Mouse (Mus musculus) urinary bladder, postnatal 25 days (tissue): ENCODE measurements around the gene Hist1h2bq.
"Not testable (repeated sequence)": the region's sequence is repeated elsewhere in the genome, so short reads cannot be mapped to it uniquely, and the experiment has no call there.

Experiments used
- DNase-seq: peaks from one replicate; pipeline ENCODE4 v3.0.0; 2022; ENCODE audit warnings: low spot score

Gene Hist1h2bq

GRCm38 (mm10) chr13:21789925-21790324 is 20.1 kb downstream of the Hist1h2bq start:
- no peak for DNase-seq

GRCm38 (mm10) chr13:21787760-21788593 is 22.0 kb downstream of the Hist1h2bq start:
- no peak for DNase-seq

- DNase-seq: peak; percentile 62
These were observed 22.9 kb downstream of the Hist1h2bq start, which contains the start of the genes Hist1h2an and Hist1h2bp for GRCm38 (mm10) chr13:21786899-21787629. Hist1h2an (minus strand) TSS chr13:21787218. Hist1h2bp (plus strand) TSS chr13:21787461.

GRCm38 (mm10) chr13:21786189-21786898 is 23.7 kb downstream of the Hist1h2bq start:
- no peak for DNase-seq

- no peak for DNase-seq
These were observed 25.7 kb downstream of the Hist1h2bq start for GRCm38 (mm10) chr13:21784311-21784710.

GRCm38 (mm10) chr13:21783734-21784161 is 26.2 kb downstream of the Hist1h2bq start:
- DNase-seq: no peak

GRCm38 (mm10) chr13:21783255-21783617 is 26.8 kb downstream of the Hist1h2bq start, which contains the start of gene Hist1h3i:
Hist1h3i (minus strand) TSS chr13:21783370.
- peak; percentile 18 for DNase-seq

- DNase-seq: not testable (repeated sequence)
These were observed 27.4 kb downstream of the Hist1h2bq start for GRCm38 (mm10) chr13:21782361-21783254.

- DNase-seq: no peak
These were observed 28.4 kb downstream of the Hist1h2bq start for GRCm38 (mm10) chr13:21781639-21782038.

- DNase-seq: no peak
These were observed 28.9 kb downstream of the Hist1h2bq start for GRCm38 (mm10) chr13:21781021-21781555.

GRCm38 (mm10) chr13:21779767-21780731 is 29.9 kb downstream of the Hist1h2bq start, which contains the start of gene Hist1h1b:
Hist1h1b (minus strand) TSS chr13:21780625.
- DNase-seq: peak; percentile 45

GRCm38 (mm10) chr13:21778814-21779766 is 30.9 kb downstream of the Hist1h2bq start:
- DNase-seq: peak; percentile 35
